Mouse (Mus musculus): Measurements from ENCODE around the gene Hoxd13.

DNA sequence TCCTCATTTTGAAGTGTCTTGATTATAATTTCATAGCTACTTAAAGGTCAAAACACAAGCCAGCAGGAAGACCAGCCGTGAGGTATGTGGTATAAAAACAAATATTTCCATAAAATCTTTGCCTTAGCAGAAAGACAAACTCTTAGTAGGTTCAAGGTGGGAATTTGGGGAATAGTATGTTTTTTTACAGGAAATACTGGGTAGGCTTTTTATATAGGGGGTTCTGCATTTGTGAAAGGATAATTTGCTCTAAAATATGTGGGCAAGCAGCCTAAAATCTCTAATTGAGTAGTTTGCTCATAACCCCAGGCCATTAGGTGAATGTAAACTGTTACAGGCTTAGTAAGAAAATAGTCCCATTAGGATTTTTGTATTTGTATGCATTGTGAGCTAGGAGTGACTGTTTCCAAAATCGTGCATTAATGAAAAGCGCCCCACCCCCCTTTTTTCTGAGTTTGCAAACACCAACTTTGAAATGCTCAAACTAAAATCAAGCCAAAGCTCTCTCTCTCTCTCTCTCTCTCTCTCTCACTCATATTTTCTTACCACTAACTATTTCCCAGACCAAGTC is 48.3 kb upstream of the Hoxd13 start:
- no peak for TF ChIP-seq FLI1 (IDR thresholded peaks at IDR 0.05; ENCODE audit: low read length)
- TF ChIP-seq GATA1 (IDR thresholded peaks at IDR 0.05; ENCODE audit: borderline replicate concordance, low read length): no peak

Data from megakaryocyte, embryonic 14.5 days (primary cell).